Mouse (Mus musculus) intestine, postnatal 0 days (tissue): Measurements from ENCODE around the gene Mllt6. TPM values are rescaled to one million over a fixed set of nuclear protein-coding genes. Genes with fewer than 3 reads are reported as not detected.
A peak's percentile ranks its signal among the peaks of the same experiment; 100 is the strongest.
"Not testable (repeated sequence)": the region's sequence is repeated elsewhere in the genome, so short reads cannot be mapped to it uniquely, and the experiment has no call there.

Experiments used
- ATAC-seq: fragments of 200-750 bp; cut with Nextera tagmentation; 2 replicates; pipeline ENCODE4 v1.8.0; 2017; ENCODE audit warnings: mild to moderate bottlenecking, moderate TSS enrichment, moderate library complexity
- H3K27ac ChIP-seq: fragments of 300-500 bp; sonication (generic); 2 replicates; pipeline ENCODE4 v1.5.1; 2014; ENCODE audit warnings: mild to moderate bottlenecking, low read depth, low read length, moderate library complexity
- H3K27me3 ChIP-seq: fragments of 300-500 bp; sonication (generic); replicated peaks from 2 replicates; pipeline ENCODE4 v1.6.1; 2014; ENCODE audit warnings: low read length, mixed read lengths; ENCODE audit not compliant: control insufficient read depth, insufficient read depth
- H3K36me3 ChIP-seq: fragments of 300-500 bp; sonication (generic); 2 replicates; pipeline ENCODE4 v1.6.1; 2014; ENCODE audit warnings: mild to moderate bottlenecking, moderate library complexity; ENCODE audit not compliant: control insufficient read depth, insufficient read depth
- H3K4me1 ChIP-seq: fragments of 300-500 bp; sonication (generic); replicated peaks from 2 replicates; pipeline ENCODE4 v1.6.1; 2014; ENCODE audit warnings: antibody characterized with exemption, low read length, mixed read lengths; ENCODE audit not compliant: control insufficient read depth, insufficient read depth
- H3K4me2 ChIP-seq: fragments of 300-500 bp; sonication (generic); replicated peaks from 2 replicates; pipeline ENCODE4 v1.6.1; 2014; ENCODE audit warnings: low read depth, mild to moderate bottlenecking, moderate library complexity
- H3K4me3 ChIP-seq: fragments of 300-500 bp; sonication (generic); 2 replicates; pipeline ENCODE4 v1.5.1; 2014; ENCODE audit warnings: low read depth, low read length
- H3K9ac ChIP-seq: fragments of 300-500 bp; sonication (generic); 2 replicates; pipeline ENCODE4 v1.6.1; 2014; ENCODE audit warnings: mild to moderate bottlenecking, low read depth, low read length
- H3K9me3 ChIP-seq: fragments of 300-500 bp; sonication (generic); 2 replicates; pipeline ENCODE4 v1.6.1; 2016; ENCODE audit warnings: mixed run types; ENCODE audit not compliant: control insufficient read depth
- CTCF ChIP-seq: sonication (generic); IDR thresholded peaks from 2 replicates; pipeline ENCODE4 v1.5.1; 2016; ENCODE audit warnings: low read depth, mild to moderate bottlenecking, control low read depth, antibody characterized with exemption, moderate library complexity
- WGBS: fragments of 180-500 bp; shearing (Covaris S2); extraction: QIAGEN DNeasy Blood & Tissue Kit; methylation state at CpG from one replicate; pipeline ENCODE4 v1.1.7; 2014; 5-methylcytosine and 5-hydroxymethylcytosine counted together
- polyA plus RNA-seq: library from polyadenylated mRNA; unstranded; fragments of >200 nt; fragmentation: Nextera tagmentation; extraction: Ambion mirVana; gene quantifications from 2 replicates; pipeline ENCODE4 v1.2.1, GENCODE M21; 2015

Mllt6 gene
- polyA plus RNA-seq, 1 experiment from 2014 or later: 1.4 TPM

DNA sequence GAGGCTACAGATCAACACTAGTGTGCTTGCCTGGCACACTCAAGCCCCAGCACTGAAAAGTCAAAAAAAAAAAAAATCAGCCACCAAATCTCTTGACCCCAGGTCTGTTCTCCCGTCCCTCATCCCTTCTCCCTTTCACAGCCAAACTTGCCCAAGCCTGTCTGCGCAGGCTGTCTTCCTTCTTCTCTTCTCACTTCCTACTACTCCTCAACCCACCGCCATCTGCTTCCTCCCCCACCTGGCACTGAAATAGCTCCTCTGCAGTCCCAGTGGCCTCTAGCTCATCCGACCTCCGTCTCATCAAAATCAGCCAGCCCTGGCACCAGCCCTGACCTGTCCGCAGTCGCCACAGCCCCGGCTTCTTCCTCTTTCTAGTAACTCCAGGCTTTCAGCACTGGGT, 21.5 kb upstream of the Mllt6 start:
- TF ChIP-seq CTCF: no peak

DNA sequence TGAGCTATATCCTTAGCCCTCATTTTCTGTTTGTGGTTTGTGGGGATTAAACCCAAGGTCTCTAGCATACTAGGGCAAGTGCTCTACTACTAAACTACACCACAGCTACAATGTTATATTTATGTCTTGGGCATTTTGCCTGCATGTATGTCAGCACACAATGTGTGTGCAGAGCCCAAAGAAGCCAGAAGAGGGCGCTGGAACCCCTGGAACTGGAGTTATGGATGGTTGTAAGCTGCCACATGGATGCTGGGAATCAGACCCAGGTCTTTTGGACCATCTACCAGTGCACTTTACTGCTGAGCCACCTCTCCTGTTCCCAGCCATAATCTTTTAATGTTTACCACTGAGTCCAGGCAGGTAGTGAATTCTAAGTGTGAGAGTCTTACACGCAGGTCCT, 20.5 kb upstream of the Mllt6 start:
- no peak overlapping the region for H3K4me2 ChIP-seq
- no peak overlapping the region for H3K4me3 ChIP-seq
- no peaks in the 10 kb centered on the region for H3K36me3 ChIP-seq
- TF ChIP-seq CTCF: peak; percentile 24; the same call in 1 of the 2 replicates
- no peak overlapping the region for H3K9ac ChIP-seq
- H3K27me3 ChIP-seq: no peaks in the 10 kb centered on the region; the same call in 1 of the 2 replicates
- H3K4me1 ChIP-seq: no peaks in the 10 kb centered on the region
- no peak overlapping the region for H3K27ac ChIP-seq
- 51% methylated on average over 2 of the region's 2 CpGs for WGBS
- H3K9me3 ChIP-seq: no peaks in the 10 kb centered on the region
- ATAC-seq: no peak

More for the DNA sequence above, 21.5 kb upstream of the Mllt6 start:
- Histone ChIP-seq H3K9ac (no peak overlapping the region), H3K27ac (no peak overlapping the region), H3K9me3 (no peaks in the 10 kb centered on the region), H3K27me3 (no peaks in the 10 kb centered on the region; the same call in 1 of the 2 replicates), H3K36me3 (no peaks in the 10 kb centered on the region), H3K4me2 (no peak overlapping the region), H3K4me1 (no peaks in the 10 kb centered on the region), H3K4me3 (no peak overlapping the region)
- no peak for ATAC-seq
- WGBS: 53% methylated on average over 8 of the region's 8 CpGs

DNA sequence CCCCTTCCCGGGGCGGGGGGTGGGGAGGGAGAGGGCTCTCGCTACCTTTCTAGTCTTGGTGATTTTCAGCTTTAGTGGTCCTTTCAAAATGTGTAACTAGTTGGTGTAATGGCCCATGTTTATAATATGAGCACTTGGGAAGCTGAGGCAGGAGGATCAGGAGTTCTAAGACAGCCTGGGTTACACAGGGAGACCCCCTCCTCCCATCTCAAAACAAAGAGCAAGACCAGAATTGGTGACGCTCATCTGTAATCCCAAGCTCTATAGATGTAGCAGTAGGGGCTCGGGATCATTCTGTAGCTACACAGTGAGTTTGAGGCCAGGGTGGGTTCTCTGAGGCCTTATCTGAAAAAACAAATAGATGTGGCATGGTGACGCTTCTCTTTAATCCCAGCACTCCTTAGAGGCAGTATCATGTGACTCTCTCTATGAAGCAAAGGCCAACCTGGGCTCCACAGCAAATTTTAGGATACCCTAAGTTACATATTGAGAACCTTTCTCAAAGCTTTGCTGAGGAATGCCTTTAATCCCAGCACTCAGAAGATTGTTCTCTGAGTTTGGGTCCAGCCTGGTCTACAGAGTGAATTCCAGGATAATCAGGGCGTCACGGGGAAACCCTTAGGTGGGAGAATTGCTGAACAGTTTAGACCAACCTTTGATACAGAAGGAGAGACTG, 19.7 kb upstream of the Mllt6 start:
- H3K4me2 ChIP-seq: no peak overlapping the region
- H3K9ac ChIP-seq: no peak overlapping the region
- no peak overlapping the region for H3K27ac ChIP-seq
- no peaks in the 10 kb centered on the region for H3K4me1 ChIP-seq
- TF ChIP-seq CTCF: no peak
- H3K9me3 ChIP-seq: no peaks in the 10 kb centered on the region
- no peak for ATAC-seq
- 69% methylated on average over 8 of the region's 8 CpGs for WGBS
- H3K27me3 ChIP-seq: no peaks in the 10 kb centered on the region; the same call in 1 of the 2 replicates
- no peak overlapping the region for H3K4me3 ChIP-seq
- H3K36me3 ChIP-seq: no peaks in the 10 kb centered on the region

DNA sequence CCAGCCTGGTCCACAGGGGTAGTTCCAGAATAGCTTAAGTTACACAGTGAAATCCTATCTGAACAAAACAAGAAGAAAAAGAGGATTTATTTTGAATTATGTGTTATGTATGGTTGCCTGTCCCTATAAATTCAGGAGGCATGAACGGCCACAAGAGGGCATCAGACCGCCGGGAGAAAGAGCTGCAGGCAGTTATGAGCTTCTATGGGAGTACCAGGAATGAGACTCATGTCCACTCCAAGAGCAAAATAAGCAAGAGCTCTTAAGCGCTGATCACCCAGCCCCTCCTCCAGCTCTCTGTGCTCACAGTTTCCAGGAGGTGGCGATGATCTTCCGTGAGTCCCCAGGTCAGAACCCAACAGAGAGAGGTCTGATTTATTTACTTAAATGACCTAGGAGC, 18.4 kb upstream of the Mllt6 start:
- Histone ChIP-seq H3K9ac (no peak overlapping the region), H3K27ac (no peak overlapping the region), H3K27me3 (no peaks in the 10 kb centered on the region; the same call in 1 of the 2 replicates), H3K36me3 (no peaks in the 10 kb centered on the region), H3K4me3 (no peak overlapping the region), H3K9me3 (no peaks in the 10 kb centered on the region), H3K4me1 (no peaks in the 10 kb centered on the region), H3K4me2 (no peak overlapping the region)
- peak; percentile 88 for TF ChIP-seq CTCF
- ATAC-seq: peak; percentile 56
- WGBS: under 1% methylated on average over 6 of the region's 6 CpGs

DNA sequence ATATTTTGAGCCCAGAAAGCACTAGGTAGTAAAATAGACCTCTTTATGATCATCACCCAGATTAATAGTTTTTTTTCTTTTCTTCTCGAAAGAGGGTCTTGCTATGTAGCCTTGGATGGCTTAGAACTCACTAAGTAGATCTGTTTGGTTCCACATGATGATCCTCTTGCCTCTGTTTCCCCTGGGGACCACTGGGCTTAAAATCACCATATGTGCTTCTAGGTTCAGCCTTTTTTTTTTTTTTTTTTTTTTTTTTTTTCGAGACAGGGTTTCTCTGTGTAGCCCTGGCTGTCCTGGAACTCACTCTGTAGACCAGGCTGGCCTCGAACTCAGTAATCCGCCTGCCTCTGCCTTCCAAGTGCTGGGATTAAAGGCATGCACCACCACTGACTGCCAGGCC, 14.7 kb upstream of the Mllt6 start:
- H3K4me3 ChIP-seq: not testable (repeated sequence)

DNA sequence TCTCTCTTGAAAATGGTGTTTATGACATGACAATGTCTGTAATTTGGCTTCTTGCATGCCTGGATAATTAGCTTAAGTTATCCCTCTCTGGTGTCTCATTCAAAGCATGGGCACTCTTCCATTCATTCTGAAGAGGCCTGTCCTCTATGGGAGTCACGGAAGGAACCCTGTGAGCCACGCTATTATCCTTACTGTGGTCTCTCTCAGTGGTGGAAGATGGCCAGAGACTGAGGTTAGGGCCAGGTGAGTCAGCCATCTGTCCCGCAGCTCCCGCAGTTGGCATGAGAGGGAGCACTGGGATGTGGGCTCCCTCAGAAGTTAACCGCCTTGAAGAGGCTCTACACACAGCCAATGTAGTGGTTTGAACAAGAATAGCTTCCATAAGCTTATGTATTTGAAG, 12.9 kb upstream of the Mllt6 start:
- Histone ChIP-seq H3K27me3 (no peaks in the 10 kb centered on the region), H3K4me2 (no peak overlapping the region), H3K27ac (no peak overlapping the region), H3K9ac (no peak overlapping the region), H3K4me3 (no peak overlapping the region), H3K4me1 (no peaks in the 10 kb centered on the region), H3K36me3 (no peaks in the 10 kb centered on the region), H3K9me3 (no peaks in the 10 kb centered on the region)
- TF ChIP-seq CTCF: no peak
- WGBS: 64% methylated on average over 5 of the region's 5 CpGs
- no peak for ATAC-seq

More for the DNA sequence above, 14.7 kb upstream of the Mllt6 start:
- 81% methylated on average over 4 of the region's 4 CpGs for WGBS
- H3K9me3 ChIP-seq, H3K4me1 ChIP-seq, ATAC-seq, H3K36me3 ChIP-seq, H3K27ac ChIP-seq, H3K9ac ChIP-seq, H3K27me3 ChIP-seq, H3K4me2 ChIP-seq: not testable (repeated sequence)

DNA sequence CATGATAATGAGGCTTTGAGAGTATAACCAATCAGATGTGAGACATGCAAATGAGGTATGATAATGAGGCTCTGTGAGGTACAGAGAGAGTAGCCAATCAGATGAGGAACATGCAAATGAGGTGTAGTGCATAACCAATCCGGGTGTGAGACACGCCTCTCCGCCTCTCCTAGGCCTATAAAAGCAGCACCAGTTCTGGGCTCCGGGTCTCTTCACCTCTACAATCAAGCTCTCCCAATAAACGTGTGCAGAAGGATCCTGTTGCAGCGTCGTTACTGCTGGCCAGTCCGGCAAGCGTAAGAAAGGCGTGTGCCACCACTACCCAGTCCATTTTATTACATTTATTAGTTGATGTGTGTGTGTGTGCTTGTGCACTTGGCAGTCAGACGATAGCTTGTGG, 9.8 kb upstream of the Mllt6 start:
- H3K4me1 ChIP-seq, H3K9me3 ChIP-seq, ATAC-seq, H3K4me2 ChIP-seq, H3K9ac ChIP-seq, H3K27me3 ChIP-seq, H3K4me3 ChIP-seq, H3K36me3 ChIP-seq, H3K27ac ChIP-seq: not testable (repeated sequence)
- WGBS: 90% methylated on average over 11 of the region's 11 CpGs
